Mouse (Mus musculus): ENCODE measurements at regions not wholly inside any gene's neighbourhood (a gene's known extent, or its start where the extent isn't known, plus 50 kb on each side); places are given as distances from the start of the nearest gene placed in this dataset.

DNA sequence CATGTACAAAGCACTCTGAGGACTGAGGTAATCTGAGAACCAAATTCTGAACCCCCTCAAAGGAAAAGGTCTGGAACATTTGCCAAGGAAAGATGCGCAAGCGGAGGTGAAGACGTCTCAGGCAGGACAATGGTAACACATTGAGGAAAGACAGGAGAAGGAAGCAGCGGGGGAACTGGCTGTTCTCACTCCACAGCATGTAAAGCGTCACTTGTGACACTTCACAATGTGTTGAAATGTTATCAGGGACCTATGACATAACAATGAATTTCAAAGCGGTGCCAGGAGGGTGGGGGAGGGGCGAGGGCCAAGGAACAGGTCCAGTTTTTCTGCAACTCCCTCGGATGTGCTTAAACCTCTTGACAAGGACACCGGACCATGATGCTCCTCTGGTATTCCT, 515.3 kb upstream of the Adgrl2 start:
- 86% methylated on average over 9 of the region's 9 CpGs for WGBS
- DNase-seq (ENCODE audit: extremely low spot score, low spot score): no peak
- H3K4me3 ChIP-seq: no peak overlapping the region
- H3K9me3 ChIP-seq: no peaks in the 10 kb centered on the region
- no peak overlapping the region for H3K27ac ChIP-seq
- H3K27me3 ChIP-seq (ENCODE audit: poor library complexity, severe bottlenecking): no peaks in the 10 kb centered on the region
- no peaks in the 10 kb centered on the region for H3K36me3 ChIP-seq (replicated peaks)
- H3K4me1 ChIP-seq: no peaks in the 10 kb centered on the region

- Histone ChIP-seq H3K27ac (no peak overlapping the region), H3K27me3 (ENCODE audit: poor library complexity, severe bottlenecking) (no peaks in the 10 kb centered on the region), H3K36me3 (replicated peaks) (no peaks in the 10 kb centered on the region), H3K4me3 (no peak overlapping the region), H3K9me3 (no peaks in the 10 kb centered on the region), H3K4me1 (no peaks in the 10 kb centered on the region)
- WGBS: 89% methylated on average over 2 of the region's 2 CpGs
- no peak for DNase-seq (ENCODE audit: extremely low spot score, low spot score)
Measured at GRCm38 (mm10) chr3:149503992-149504391, 513.6 kb upstream of the Adgrl2 start.

DNA sequence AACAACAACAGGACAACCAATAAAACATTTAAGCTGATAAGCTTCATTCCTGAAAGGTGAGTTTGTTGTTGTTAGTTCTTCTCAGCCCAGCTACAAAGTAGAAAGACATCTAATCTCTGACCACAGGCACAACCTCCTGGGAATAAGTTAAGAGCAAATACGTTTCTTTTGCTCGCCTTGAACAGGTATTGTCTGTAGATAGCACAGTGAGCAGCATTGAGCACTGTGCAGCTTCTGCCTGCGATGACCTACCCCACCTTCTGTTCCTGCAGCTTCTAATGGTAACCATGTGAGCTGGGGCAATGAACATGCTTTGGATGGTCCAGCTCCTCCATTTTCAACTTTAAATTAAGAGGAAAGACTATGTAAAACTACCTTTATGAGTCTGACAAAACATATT, 509.8 kb upstream of the Adgrl2 start:
- whole genome bisulfite sequencing: 84% methylated on average over 3 of the region's 3 CpGs
- no peak for DNase-seq (ENCODE audit: extremely low spot score, low spot score)

DNA sequence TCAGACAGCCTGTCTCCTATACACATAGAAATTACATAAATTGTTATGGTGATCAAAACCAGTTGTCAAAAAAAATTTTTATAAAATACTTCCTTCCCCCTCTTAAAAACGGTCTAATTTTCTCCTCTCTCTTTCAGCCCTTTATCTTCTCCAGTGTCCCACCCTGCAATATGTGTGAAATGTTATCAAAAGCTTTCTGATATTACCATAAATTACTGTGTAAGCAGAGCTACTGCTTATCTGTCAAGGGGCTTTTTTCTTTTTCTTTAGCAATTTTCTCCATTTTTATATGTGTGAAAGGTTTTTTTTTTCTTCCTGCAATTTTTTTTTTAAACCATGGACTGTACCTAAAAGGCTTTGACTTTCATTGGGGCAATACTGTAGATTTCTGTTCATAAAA, 508.4 kb upstream of the Adgrl2 start:
- Histone ChIP-seq H3K27ac (no peak overlapping the region), H3K4me3 (no peak overlapping the region), H3K4me1 (no peaks in the 10 kb centered on the region), H3K9me3 (no peaks in the 10 kb centered on the region), H3K36me3 (replicated peaks) (no peaks in the 10 kb centered on the region), H3K27me3 (ENCODE audit: poor library complexity, severe bottlenecking) (no peaks in the 10 kb centered on the region)
- 90% methylated on average over 1 of the region's 1 CpGs for WGBS
- no peak for DNase-seq (ENCODE audit: extremely low spot score, low spot score)

More for the DNA sequence above, 509.8 kb upstream of the Adgrl2 start:
- no peaks in the 10 kb centered on the region for H3K4me1 ChIP-seq
- H3K36me3 ChIP-seq (replicated peaks): no peaks in the 10 kb centered on the region
- H3K27ac ChIP-seq: no peak overlapping the region
- H3K27me3 ChIP-seq (ENCODE audit: poor library complexity, severe bottlenecking): no peaks in the 10 kb centered on the region
- H3K4me3 ChIP-seq: no peak overlapping the region
- no peaks in the 10 kb centered on the region for H3K9me3 ChIP-seq

DNA sequence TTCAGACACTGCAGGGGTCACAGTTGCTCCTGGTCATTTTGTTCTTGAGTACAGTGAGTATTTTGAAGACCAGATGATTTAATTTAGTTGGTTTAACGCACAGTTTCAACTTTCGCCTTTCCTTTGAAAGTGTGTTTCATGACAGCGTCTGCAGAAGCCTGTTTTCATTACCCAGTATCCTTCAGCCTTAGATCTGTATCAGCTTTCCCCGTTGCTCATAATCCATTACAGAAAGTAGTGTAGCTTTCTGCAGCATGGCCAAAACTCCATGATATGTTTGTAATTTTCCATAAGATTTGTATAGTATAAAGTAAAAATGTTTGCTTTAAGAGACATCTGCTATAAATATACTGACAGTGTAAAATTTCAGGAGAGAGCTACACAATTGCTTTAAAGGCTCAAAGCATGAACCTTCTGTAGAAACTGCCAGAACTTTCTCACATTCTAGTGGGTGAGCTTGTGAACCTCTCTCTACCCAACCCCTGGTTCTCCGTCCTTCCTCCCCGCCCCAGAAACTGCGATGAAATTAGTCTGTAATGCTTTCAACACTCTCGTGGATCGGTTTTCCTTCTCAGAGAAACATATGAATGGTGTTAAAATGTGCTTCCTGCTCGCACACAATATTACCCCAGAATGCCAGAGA, 506.6 kb upstream of the Adgrl2 start:
- H3K4me3 ChIP-seq: no peak overlapping the region
- no peak for DNase-seq (ENCODE audit: extremely low spot score, low spot score)
- no peaks in the 10 kb centered on the region for H3K9me3 ChIP-seq
- no peaks in the 10 kb centered on the region for H3K36me3 ChIP-seq (replicated peaks)
- 73% methylated on average over 10 of the region's 10 CpGs for WGBS
- no peaks in the 10 kb centered on the region for H3K4me1 ChIP-seq
- H3K27ac ChIP-seq: no peak overlapping the region
- H3K27me3 ChIP-seq (ENCODE audit: poor library complexity, severe bottlenecking): no peaks in the 10 kb centered on the region

GRCm38 (mm10) chr3:149496122-149496521, 505.8 kb upstream of the Adgrl2 start:
- DNase-seq (ENCODE audit: extremely low spot score, low spot score): no peak
- 88% methylated on average over 2 of the region's 2 CpGs for WGBS

DNA sequence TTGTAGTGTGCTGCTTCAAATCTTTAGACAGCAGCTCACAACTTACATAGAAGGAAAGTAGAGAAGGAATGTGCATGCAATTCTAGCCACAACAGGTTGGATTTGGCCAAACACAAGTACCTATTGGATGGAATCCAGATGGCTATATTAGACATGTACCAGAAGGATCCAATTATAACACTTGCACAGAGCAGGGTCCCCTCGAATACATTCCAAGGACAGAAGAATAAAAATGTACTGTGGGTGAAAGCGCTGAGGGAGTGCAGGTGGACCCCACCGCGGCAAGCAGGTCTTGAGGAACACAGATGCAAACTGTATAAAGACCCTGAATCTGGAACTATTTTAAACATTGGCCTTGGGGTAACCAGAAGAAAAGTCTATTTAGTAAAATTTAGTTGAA, 497.8 kb upstream of the Adgrl2 start:
- H3K36me3 ChIP-seq (replicated peaks): no peaks in the 10 kb centered on the region
- H3K4me1 ChIP-seq: peaks cover 10% of the 10 kb centered on the region; the same call in 1 of the 2 replicates
- no peak overlapping the region for H3K4me3 ChIP-seq
- H3K27ac ChIP-seq: no peak overlapping the region
- H3K9me3 ChIP-seq: no peaks in the 10 kb centered on the region
- DNase-seq (ENCODE audit: extremely low spot score, low spot score): no peak
- 79% methylated on average over 4 of the region's 4 CpGs for WGBS
- H3K27me3 ChIP-seq (ENCODE audit: poor library complexity, severe bottlenecking): no peaks in the 10 kb centered on the region

More at GRCm38 (mm10) chr3:149496122-149496521, 505.8 kb upstream of the Adgrl2 start:
- Histone ChIP-seq H3K9me3 (no peaks in the 10 kb centered on the region), H3K27me3 (ENCODE audit: poor library complexity, severe bottlenecking) (no peaks in the 10 kb centered on the region), H3K36me3 (replicated peaks) (no peaks in the 10 kb centered on the region), H3K27ac (no peak overlapping the region), H3K4me1 (no peaks in the 10 kb centered on the region), H3K4me3 (no peak overlapping the region)

DNA sequence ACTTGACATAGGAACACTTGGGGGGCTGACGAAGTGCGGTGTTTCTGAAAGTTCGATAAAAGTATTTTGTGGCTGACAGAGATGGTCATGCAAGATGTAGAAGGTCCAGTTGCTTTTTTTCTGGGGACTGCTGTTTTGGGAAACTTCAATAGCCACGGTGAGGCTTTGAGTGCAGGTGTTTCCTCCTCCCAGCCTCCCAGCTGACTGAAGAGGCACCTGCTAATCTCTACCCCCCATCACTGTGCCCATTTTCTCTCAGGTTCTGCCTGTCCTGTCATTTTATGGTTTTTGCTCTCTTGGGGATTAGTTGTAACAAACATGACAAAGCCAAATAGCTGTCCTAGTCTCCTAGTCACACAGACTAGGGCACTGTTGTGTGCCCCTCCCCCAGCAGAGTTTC, 495.1 kb upstream of the Adgrl2 start:
- no peak for DNase-seq (ENCODE audit: extremely low spot score, low spot score)
- Histone ChIP-seq H3K9me3 (no peaks in the 10 kb centered on the region), H3K27me3 (ENCODE audit: poor library complexity, severe bottlenecking) (no peaks in the 10 kb centered on the region), H3K27ac (no peak overlapping the region), H3K36me3 (replicated peaks) (no peaks in the 10 kb centered on the region), H3K4me1 (peaks cover 10% of the 10 kb centered on the region; the same call in 1 of the 2 replicates), H3K4me3 (no peak overlapping the region)
- 93% methylated on average over 4 of the region's 4 CpGs for WGBS

DNA sequence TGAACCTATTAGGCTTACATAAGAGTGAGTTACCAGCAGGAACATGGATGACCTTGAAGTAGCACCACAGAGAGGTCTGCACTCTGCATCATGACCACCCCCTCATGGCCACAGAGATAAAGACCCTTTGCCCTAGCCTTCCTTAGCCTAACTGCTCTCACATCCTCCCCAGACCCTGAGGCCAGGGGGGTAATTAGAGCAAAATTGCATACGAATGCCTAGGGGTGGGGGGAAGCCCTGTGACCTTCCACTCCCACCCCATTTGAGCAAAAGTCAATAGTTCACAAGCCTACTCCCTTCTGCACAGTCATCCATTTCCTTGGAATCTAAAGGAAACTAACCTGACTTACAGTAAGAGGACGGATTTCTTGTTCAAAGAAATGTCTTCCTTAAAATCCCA, 494.0 kb upstream of the Adgrl2 start:
- H3K9me3 ChIP-seq: no peaks in the 10 kb centered on the region
- no peak for DNase-seq (ENCODE audit: extremely low spot score, low spot score)
- H3K36me3 ChIP-seq (replicated peaks): no peaks in the 10 kb centered on the region
- H3K27ac ChIP-seq: no peak overlapping the region
- no peaks in the 10 kb centered on the region for H3K27me3 ChIP-seq (ENCODE audit: poor library complexity, severe bottlenecking)
- H3K4me3 ChIP-seq: no peak overlapping the region
- WGBS: 70% methylated on average over 2 of the region's 2 CpGs
- H3K4me1 ChIP-seq: peaks cover 10% of the 10 kb centered on the region; the same call in 1 of the 2 replicates

DNA sequence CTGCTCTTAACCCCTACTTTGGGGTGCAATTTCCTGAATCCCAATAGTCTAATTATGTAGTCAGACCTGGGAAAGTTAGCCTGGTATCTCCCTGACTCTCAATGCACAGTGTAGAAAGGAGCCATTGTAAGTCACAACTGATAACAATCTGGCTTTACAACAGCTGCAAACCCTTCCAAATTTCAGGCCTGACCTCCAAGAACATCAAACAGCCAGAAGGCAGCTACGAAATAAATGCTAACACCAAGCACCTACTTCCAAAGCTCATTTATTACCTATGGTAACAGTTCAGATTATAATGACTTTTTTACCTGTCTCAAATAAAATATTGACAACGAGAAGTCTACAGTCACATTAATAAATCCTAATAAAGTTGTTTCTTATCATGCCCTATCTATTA, 485.8 kb upstream of the Adgrl2 start:
- Histone ChIP-seq H3K36me3 (replicated peaks) (no peaks in the 10 kb centered on the region), H3K4me1 (no peaks in the 10 kb centered on the region), H3K27me3 (ENCODE audit: poor library complexity, severe bottlenecking) (no peaks in the 10 kb centered on the region), H3K27ac (no peak overlapping the region), H3K4me3 (no peak overlapping the region), H3K9me3 (no peaks in the 10 kb centered on the region)
- DNase-seq (ENCODE audit: extremely low spot score, low spot score): no peak
- WGBS: 79% methylated on average over 2 of the region's 2 CpGs

DNA sequence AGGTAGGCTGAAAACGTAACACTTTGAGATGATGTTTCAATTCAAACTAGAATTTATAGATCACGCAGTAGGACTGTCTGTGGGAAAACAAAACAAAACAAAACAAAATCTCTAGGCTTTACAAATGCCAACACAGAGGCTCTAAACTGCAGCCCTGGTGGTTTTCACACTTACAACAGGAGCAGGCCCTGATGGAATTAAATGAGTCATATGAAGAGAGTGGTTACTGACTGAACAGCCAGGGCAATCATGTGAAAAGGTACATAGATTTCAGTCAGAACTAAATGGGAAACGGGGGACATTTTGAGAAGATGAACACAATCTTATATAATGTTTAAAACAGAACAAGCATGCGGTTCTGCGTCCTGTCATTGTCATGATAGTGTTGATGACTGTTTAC, 476.6 kb upstream of the Adgrl2 start:
- Histone ChIP-seq H3K27me3 (ENCODE audit: poor library complexity, severe bottlenecking) (no peaks in the 10 kb centered on the region), H3K9me3 (no peaks in the 10 kb centered on the region), H3K27ac (no peak overlapping the region), H3K4me3 (no peak overlapping the region), H3K4me1 (no peaks in the 10 kb centered on the region), H3K36me3 (replicated peaks) (no peaks in the 10 kb centered on the region)
- DNase-seq (ENCODE audit: extremely low spot score, low spot score): no peak
- 95% methylated on average over 5 of the region's 5 CpGs for WGBS

DNA sequence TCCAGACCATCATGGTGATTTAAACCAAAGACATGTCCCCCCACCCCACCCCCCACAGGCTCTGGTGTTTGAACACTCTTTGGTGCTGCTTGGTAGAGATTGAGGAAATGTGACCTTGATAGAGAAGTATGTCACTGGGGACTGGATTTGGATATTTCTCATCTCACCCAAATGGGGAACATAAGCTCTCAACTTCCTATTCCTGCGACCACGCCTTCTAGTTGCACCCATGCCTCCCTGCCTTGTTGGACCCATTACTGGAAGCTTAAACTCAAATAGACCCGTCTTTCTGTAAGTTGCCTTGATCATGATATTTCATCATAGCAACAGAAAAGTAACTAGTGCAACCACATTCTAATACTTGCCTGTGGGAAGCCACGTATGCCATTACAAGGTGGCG, 474.2 kb upstream of the Adgrl2 start:
- no peaks in the 10 kb centered on the region for H3K4me1 ChIP-seq
- H3K4me3 ChIP-seq: no peak overlapping the region
- H3K36me3 ChIP-seq (replicated peaks): no peaks in the 10 kb centered on the region
- H3K27ac ChIP-seq: no peak overlapping the region
- no peak for DNase-seq (ENCODE audit: extremely low spot score, low spot score)
- no peaks in the 10 kb centered on the region for H3K9me3 ChIP-seq
- H3K27me3 ChIP-seq (ENCODE audit: poor library complexity, severe bottlenecking): no peaks in the 10 kb centered on the region
- WGBS: 94% methylated on average over 5 of the region's 5 CpGs

GRCm38 (mm10) chr3:149462121-149462541, 471.8 kb upstream of the Adgrl2 start:
- Histone ChIP-seq H3K4me1 (no peaks in the 10 kb centered on the region), H3K27ac (no peak overlapping the region), H3K36me3 (replicated peaks) (no peaks in the 10 kb centered on the region), H3K27me3 (ENCODE audit: poor library complexity, severe bottlenecking) (no peaks in the 10 kb centered on the region), H3K9me3 (no peaks in the 10 kb centered on the region), H3K4me3 (no peak overlapping the region)
- no peak for DNase-seq (ENCODE audit: extremely low spot score, low spot score)
- 71% methylated on average over 2 of the region's 2 CpGs for WGBS

DNA sequence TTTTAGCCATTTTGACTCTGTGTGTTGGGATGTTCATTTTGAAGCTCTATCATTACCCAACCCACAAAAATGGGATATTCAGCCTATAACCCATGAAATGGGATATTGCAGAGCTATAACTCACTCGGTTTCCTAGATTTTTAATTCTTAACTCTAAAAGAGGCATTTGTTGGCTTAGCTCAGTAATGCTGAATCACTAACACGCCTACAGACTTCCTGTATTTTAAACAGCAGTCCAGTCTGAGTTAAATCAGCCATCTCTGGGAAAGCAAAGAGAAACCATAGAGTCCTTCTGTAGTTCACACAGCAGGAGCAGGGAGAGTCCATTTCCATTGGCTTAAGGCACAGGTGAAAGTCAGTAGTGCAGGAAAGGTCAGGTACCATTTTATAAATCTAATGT, 471.3 kb upstream of the Adgrl2 start:
- no peak overlapping the region for H3K4me3 ChIP-seq
- H3K9me3 ChIP-seq: no peaks in the 10 kb centered on the region
- no peaks in the 10 kb centered on the region for H3K4me1 ChIP-seq
- 85% methylated on average over 2 of the region's 2 CpGs for WGBS
- H3K27ac ChIP-seq: no peak overlapping the region
- H3K36me3 ChIP-seq (replicated peaks): no peaks in the 10 kb centered on the region
- DNase-seq (ENCODE audit: extremely low spot score, low spot score): no peak
- no peaks in the 10 kb centered on the region for H3K27me3 ChIP-seq (ENCODE audit: poor library complexity, severe bottlenecking)
